Mouse (Mus musculus) small intestine, adult 2 months (tissue): ENCODE data around the gene Arid3a.

Source experiments
- CTCF ChIP-seq: fragments of 200-500 bp; IDR thresholded peaks from 2 replicates; pipeline ENCODE4 v1.5.1; 2012; ENCODE audit warnings: low read depth, mild to moderate bottlenecking, control low read depth, inconsistent platforms, low read length, moderate library complexity, mixed read lengths; ENCODE audit not compliant: insufficient replicate concordance, insufficient read length; ENCODE audit errors: extremely low read depth
- POLR2A ChIP-seq: fragments of 200-500 bp; IDR thresholded peaks from 2 replicates; pipeline ENCODE4 v1.6.1; 2012; ENCODE audit warnings: low read depth, mild to moderate bottlenecking, control low read depth, inconsistent platforms, low read length, moderate library complexity

DNA sequence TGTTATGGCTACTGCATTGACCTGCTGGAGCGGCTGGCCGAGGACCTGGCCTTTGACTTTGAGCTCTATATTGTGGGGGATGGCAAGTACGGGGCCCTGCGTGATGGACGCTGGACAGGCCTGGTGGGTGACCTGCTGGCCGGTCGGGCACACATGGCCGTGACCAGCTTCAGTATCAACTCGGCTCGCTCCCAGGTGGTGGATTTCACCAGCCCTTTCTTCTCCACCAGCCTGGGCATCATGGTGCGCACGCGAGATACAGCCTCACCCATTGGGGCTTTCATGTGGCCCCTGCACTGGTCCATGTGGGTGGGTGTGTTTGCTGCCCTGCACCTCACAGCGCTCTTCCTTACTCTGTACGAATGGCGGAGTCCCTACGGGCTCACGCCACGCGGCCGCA, 47.2 kb downstream of the Arid3a start:
- TF ChIP-seq CTCF (no peak), POLR2A (no peak)
